Mouse (Mus musculus) MEL (cell line): ENCODE measurements around the gene Sh3bgrl. TPM values are rescaled to one million over a fixed set of nuclear protein-coding genes. Genes with fewer than 3 reads are reported as not detected.

ENCODE experiments used
- DNase-seq: peaks from one replicate; pipeline ENCODE4 v3.0.0; 2011; ENCODE audit warnings: low read depth, low spot score
- H3K27ac ChIP-seq: 2 replicates; pipeline ENCODE4 v1.5.1; 2012; ENCODE audit warnings: low read depth, mild to moderate bottlenecking, control low read depth, low read length, moderate library complexity; ENCODE audit not compliant: control insufficient read depth
- H3K27me3 ChIP-seq, 2 experiments: fragments of 150-350 bp in 1 of 2; sonication (generic) in 1 of 2; 2 replicates each; pipeline ENCODE4 v1.6.1; 2012; ENCODE audit warnings: low read length in 2 of 2, mild to moderate bottlenecking in 2 of 2, improper control_type of control experiment in 1 of 2, moderate library complexity in 1 of 2; ENCODE audit not compliant: insufficient read depth in 2 of 2, control insufficient read depth in 1 of 2
- H3K36me3 ChIP-seq, 2 experiments: 2 replicates each; pipeline ENCODE4 v1.6.1; 2012 to 2014; ENCODE audit warnings: low read length in 2 of 2, improper control_type of control experiment in 1 of 2, inconsistent platforms in 1 of 2, mild to moderate bottlenecking in 1 of 2; ENCODE audit not compliant: insufficient read depth in 2 of 2, control insufficient read depth in 1 of 2
- H3K4me1 ChIP-seq, 2 experiments: fragments of 150-350 bp in 1 of 2; sonication (generic) in 1 of 2; 2 replicates each; pipeline ENCODE4 v1.6.1; 2012; ENCODE audit warnings: low read length in 2 of 2, improper control_type of control experiment in 1 of 2, mild to moderate bottlenecking in 1 of 2; ENCODE audit not compliant: insufficient read depth in 2 of 2, control insufficient read depth in 1 of 2
- H3K4me3 ChIP-seq, 2 experiments: fragments of 150-350 bp in 1 of 2; sonication (generic) in 1 of 2; 2 replicates each; pipeline ENCODE4 v1.5.1; 2012; ENCODE audit warnings: low read depth in 2 of 2, low read length in 2 of 2, mild to moderate bottlenecking in 2 of 2, moderate library complexity in 2 of 2, control low read depth in 1 of 2, improper control_type of control experiment in 1 of 2; ENCODE audit not compliant: control insufficient read depth in 1 of 2, insufficient read depth in 1 of 2
- H3K79me2 ChIP-seq: 2 replicates; pipeline ENCODE4 v1.6.1; 2012; ENCODE audit warnings: mild to moderate bottlenecking, low read length, moderate library complexity; ENCODE audit not compliant: control insufficient read depth, poor library complexity, insufficient read depth
- H3K9ac ChIP-seq: 2 replicates; pipeline ENCODE4 v1.6.1; 2012; ENCODE audit warnings: low read depth, mild to moderate bottlenecking, control low read depth, low read length, moderate library complexity; ENCODE audit not compliant: control insufficient read depth, poor library complexity, severe bottlenecking
- H3K9me3 ChIP-seq: fragments of 150-350 bp; sonication (generic); replicated peaks from 2 replicates; pipeline ENCODE4 v1.6.1; 2012; ENCODE audit warnings: mild to moderate bottlenecking, low read length, improper control_type of control experiment, moderate library complexity; ENCODE audit not compliant: insufficient read depth
- BHLHE40 ChIP-seq: IDR thresholded peaks from 2 replicates; pipeline ENCODE4 v1.6.1; 2012; ENCODE audit warnings: low read depth, mild to moderate bottlenecking, inconsistent platforms, low read length, improper control_type of control experiment, borderline replicate concordance
- CHD1 ChIP-seq: IDR thresholded peaks from 2 replicates; pipeline ENCODE4 v1.6.1; 2012; ENCODE audit warnings: low read depth, mild to moderate bottlenecking, inconsistent platforms, low read length, improper control_type of control experiment
- CHD2 ChIP-seq: IDR thresholded peaks from 2 replicates; pipeline ENCODE4 v1.6.1; 2011; ENCODE audit warnings: low read length, improper control_type of control experiment
- ELF1 ChIP-seq: IDR thresholded peaks from 2 replicates; pipeline ENCODE4 v1.6.1; 2014; ENCODE audit warnings: low read depth, mild to moderate bottlenecking, inconsistent platforms, low read length, improper control_type of control experiment, moderate library complexity
- EP300 ChIP-seq, 2 experiments: IDR thresholded peaks; 2 replicates each; pipeline ENCODE4 v1.6.1; 2011; ENCODE audit warnings: improper control_type of control experiment in 2 of 2, low read length in 2 of 2, low read depth in 1 of 2, mild to moderate bottlenecking in 1 of 2
- ETS1 ChIP-seq: IDR thresholded peaks from 2 replicates; pipeline ENCODE4 v1.6.1; 2012; ENCODE audit warnings: low read depth, mild to moderate bottlenecking, inconsistent platforms, low read length, improper control_type of control experiment, moderate library complexity
- MAFK ChIP-seq: IDR thresholded peaks from 2 replicates; pipeline ENCODE4 v1.6.1; 2011; ENCODE audit warnings: low read depth, mild to moderate bottlenecking, low read length, improper control_type of control experiment, borderline replicate concordance
- MAZ ChIP-seq: IDR thresholded peaks from 2 replicates; pipeline ENCODE4 v1.6.1; 2012; ENCODE audit warnings: low read depth, mild to moderate bottlenecking, inconsistent platforms, low read length, improper control_type of control experiment
- MXI1 ChIP-seq: IDR thresholded peaks from 2 replicates; pipeline ENCODE4 v1.6.1; 2011; ENCODE audit warnings: mild to moderate bottlenecking, low read depth, low read length, improper control_type of control experiment
- MYB ChIP-seq: IDR thresholded peaks from 2 replicates; pipeline ENCODE4 v1.6.1; 2011; ENCODE audit warnings: mild to moderate bottlenecking, low read depth, low read length, improper control_type of control experiment
- MYC ChIP-seq: IDR thresholded peaks from 2 replicates; pipeline ENCODE4 v1.6.1; 2011; ENCODE audit warnings: low read depth, mild to moderate bottlenecking, low read length, improper control_type of control experiment, moderate library complexity
- NELFE ChIP-seq: IDR thresholded peaks from 2 replicates; pipeline ENCODE4 v1.6.1; 2011; ENCODE audit warnings: low read depth, low read length, improper control_type of control experiment
- NRF1 ChIP-seq: IDR thresholded peaks from 2 replicates; pipeline ENCODE4 v1.6.1; 2014; ENCODE audit warnings: low read depth, mild to moderate bottlenecking, inconsistent platforms, low read length, improper control_type of control experiment, moderate library complexity; ENCODE audit not compliant: poor library complexity, insufficient read depth, severe bottlenecking
- POLR2A ChIP-seq, 2 experiments: IDR thresholded peaks; 2 replicates each; pipeline ENCODE4 v1.6.1; 2011 to 2012; ENCODE audit warnings: low read length in 2 of 2, mild to moderate bottlenecking in 2 of 2, control low read depth in 1 of 2, improper control_type of control experiment in 1 of 2, low read depth in 1 of 2, moderate library complexity in 1 of 2; ENCODE audit not compliant: control insufficient read depth in 1 of 2, insufficient read depth in 1 of 2, poor library complexity in 1 of 2
- POLR2AphosphoS2 ChIP-seq: IDR thresholded peaks from 2 replicates; pipeline ENCODE4 v1.6.1; 2011; ENCODE audit warnings: low read length, improper control_type of control experiment
- RAD21 ChIP-seq: IDR thresholded peaks from 2 replicates; pipeline ENCODE4 v1.6.1; 2011; ENCODE audit warnings: mild to moderate bottlenecking, low read depth, low read length, improper control_type of control experiment
- RCOR1 ChIP-seq: IDR thresholded peaks from 2 replicates; pipeline ENCODE4 v1.6.1; 2012; ENCODE audit warnings: low read depth, mild to moderate bottlenecking, inconsistent platforms, low read length, improper control_type of control experiment
- SIN3A ChIP-seq: IDR thresholded peaks from 2 replicates; pipeline ENCODE4 v1.6.1; 2012; ENCODE audit warnings: low read length, improper control_type of control experiment, inconsistent platforms
- SMC3 ChIP-seq: IDR thresholded peaks from 2 replicates; pipeline ENCODE4 v1.6.1; 2011; ENCODE audit warnings: low read depth, low read length, improper control_type of control experiment
- TAL1 ChIP-seq: IDR thresholded peaks from 2 replicates; pipeline ENCODE4 v1.6.1; 2012; ENCODE audit warnings: mild to moderate bottlenecking, inconsistent platforms, low read length, moderate library complexity, mixed read lengths
- TBP ChIP-seq: IDR thresholded peaks from 2 replicates; pipeline ENCODE4 v1.8.0; 2011; ENCODE audit warnings: low read depth, low read length, improper control_type of control experiment
- TCF12 ChIP-seq: IDR thresholded peaks from 2 replicates; pipeline ENCODE4 v1.6.1; 2014; ENCODE audit warnings: low read depth, mild to moderate bottlenecking, inconsistent platforms, low read length, improper control_type of control experiment, moderate library complexity
- USF1 ChIP-seq: IDR thresholded peaks from 2 replicates; pipeline ENCODE4 v1.6.1; 2014; ENCODE audit warnings: low read depth, mild to moderate bottlenecking, inconsistent platforms, low read length, improper control_type of control experiment, moderate library complexity
- USF2 ChIP-seq, 2 experiments: IDR thresholded peaks; 2 replicates each; pipeline ENCODE4 v1.6.1; 2011 to 2012; ENCODE audit warnings: improper control_type of control experiment in 2 of 2, low read length in 2 of 2, borderline replicate concordance in 1 of 2, inconsistent platforms in 1 of 2, low read depth in 1 of 2, mild to moderate bottlenecking in 1 of 2; ENCODE audit not compliant: insufficient read depth in 1 of 2
- ZKSCAN1 ChIP-seq: IDR thresholded peaks from 2 replicates; pipeline ENCODE4 v1.6.1; 2012; ENCODE audit warnings: low read depth, mild to moderate bottlenecking, inconsistent platforms, low read length, improper control_type of control experiment, moderate library complexity
- ZMIZ1 ChIP-seq: IDR thresholded peaks from 2 replicates; pipeline ENCODE4 v1.6.1; 2012; ENCODE audit warnings: low read depth, mild to moderate bottlenecking, inconsistent platforms, low read length, improper control_type of control experiment, moderate library complexity
- ZNF384 ChIP-seq: IDR thresholded peaks from 2 replicates; pipeline ENCODE4 v1.6.1; 2012; ENCODE audit warnings: low read depth, mild to moderate bottlenecking, inconsistent platforms, low read length, improper control_type of control experiment
- polyA plus RNA-seq, 2 experiments: library from polyadenylated mRNA; stranded (reverse) in 1 of 2; unstranded in 1 of 2; fragments of >175 nt in 1 of 2; fragments of >200 nt in 1 of 2; gene quantifications; 2 replicates each; pipeline versions ENCODE4 v1.2.1 to v1.2.4; 2012; ENCODE audit warnings: low replicate concordance in 2 of 2, low read depth in 1 of 2; ENCODE audit not compliant: insufficient read length in 2 of 2, insufficient read depth in 1 of 2, missing spikeins in 1 of 2
- total RNA-seq: library from RNA; depleted of rRNA; stranded (reverse); fragments of 300-350 nt; gene quantifications from 2 replicates; pipeline ENCODE4 v1.2.3, GENCODE M21; 2012

Gene Sh3bgrl
- total and polyA plus RNA-seq, 3 experiments = 50.5 to 126 (median 83.6) TPM

DNA sequence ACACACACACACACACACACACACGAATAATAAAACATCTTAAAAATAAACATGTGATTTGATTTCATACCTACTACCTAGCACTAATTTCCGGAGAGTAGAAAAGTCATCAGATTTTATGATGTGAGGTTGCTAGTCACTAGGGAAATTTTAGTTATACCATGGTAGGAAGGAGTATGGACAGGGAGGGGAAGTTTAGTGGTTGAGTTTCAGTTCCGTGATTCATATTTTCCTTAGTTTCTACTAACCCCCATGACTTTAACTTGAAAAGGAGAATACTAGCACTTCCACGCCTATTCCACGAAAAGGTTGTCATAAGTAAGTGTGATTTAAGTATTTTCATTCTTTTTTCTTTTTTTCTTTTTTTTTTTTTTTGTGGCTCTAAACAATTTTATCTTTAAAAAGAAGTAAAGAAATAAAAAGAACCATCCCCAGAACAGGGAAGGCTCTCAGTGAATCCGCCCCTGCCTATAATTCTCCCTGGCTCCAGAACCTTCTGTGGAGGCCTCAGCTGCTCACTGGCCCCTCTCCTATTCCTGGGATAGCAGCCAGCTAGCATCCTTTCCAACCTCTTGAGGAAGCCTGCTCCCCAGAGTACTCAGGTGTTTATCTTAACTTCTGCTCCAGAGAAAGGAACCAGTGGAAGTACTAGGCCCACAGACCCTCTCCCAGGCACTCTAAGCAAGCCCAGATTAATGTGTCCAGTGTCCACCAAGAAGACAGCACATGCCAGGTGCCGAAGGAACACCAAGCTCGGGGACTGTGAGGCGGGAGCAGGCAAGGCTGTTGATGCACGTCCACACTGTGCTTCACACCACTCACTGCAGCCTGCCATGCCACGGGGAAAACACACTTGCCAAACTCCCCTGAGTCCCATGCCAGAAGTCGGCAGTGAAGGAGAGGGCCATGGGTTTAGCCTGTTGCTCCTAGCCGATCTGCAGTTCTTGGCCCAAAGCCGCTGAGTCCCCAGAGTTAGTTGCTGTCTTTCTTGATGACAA, 25.0 kb downstream of the Sh3bgrl start:
- Histone ChIP-seq H3K9me3 (no peaks in the 10 kb centered on the region), H3K79me2 (peaks cover 6% of the 10 kb centered on the region; the same call in 1 of the 2 replicates), H3K36me3 (peaks cover 0 to 7% of the 10 kb centered on the region in 2 experiments), H3K27me3 (no peaks in the 10 kb centered on the region), H3K27ac (no peak overlapping the region), H3K9ac (no peak overlapping the region), H3K4me1 (peaks cover 2 to 4% of the 10 kb centered on the region in 2 experiments), H3K4me3 (no peak overlapping the region)
- TF ChIP-seq USF2 (IDR thresholded peaks at IDR 0.05; ENCODE audit: borderline replicate concordance in 1 of 2, insufficient read depth in 1 of 2, low read depth in 1 of 2, low read length in 2 of 2) (no peak), NRF1 (no peak), POLR2AphosphoS2 (no peak), MAZ (no peak), TCF12 (no peak), SMC3 (no peak), ZKSCAN1 (no peak), SIN3A (no peak), ZNF384 (no peak), MYC (no peak), BHLHE40 (no peak), MXI1 (no peak), RAD21 (no peak), ELF1 (no peak), EP300 (IDR thresholded peaks at IDR 0.05; ENCODE audit: low read depth in 1 of 2, low read length in 2 of 2) (no peak), ZMIZ1 (no peak), USF1 (no peak), CHD1 (no peak), ETS1 (no peak)
- DNase-seq = no peak

DNA sequence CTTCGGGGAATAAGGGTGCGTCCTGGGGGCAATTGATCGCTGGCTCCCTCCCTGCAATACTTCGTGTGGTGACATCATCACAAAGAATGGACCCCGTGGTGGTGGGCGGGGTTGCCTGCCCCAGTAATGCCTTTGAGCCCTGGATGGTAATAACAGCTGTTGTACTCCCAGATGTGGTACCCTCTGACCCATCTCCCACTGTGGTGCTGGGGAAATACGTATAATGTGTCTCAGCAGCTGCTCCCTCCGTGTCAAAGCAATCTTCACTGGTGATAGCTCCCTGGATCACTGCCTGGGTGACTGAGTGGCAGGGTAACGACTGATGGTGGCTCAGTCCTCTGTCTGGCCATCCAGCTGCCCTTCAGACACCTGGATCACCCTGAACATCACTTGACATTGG, 26.0 kb downstream of the Sh3bgrl start:
- TF ChIP-seq MYB = no peak
- no peak for TF ChIP-seq ZNF384
- TF ChIP-seq RCOR1 = no peak
- no peak for TF ChIP-seq ZKSCAN1
- TF ChIP-seq CHD2 = no peak
- no peak for TF ChIP-seq USF1
- TF ChIP-seq TBP = no peak
- no peak for TF ChIP-seq SIN3A
- no peak for TF ChIP-seq EP300 (IDR thresholded peaks at IDR 0.05; ENCODE audit: low read depth in 1 of 2, low read length in 2 of 2)
- TF ChIP-seq TAL1 = no peak
- TF ChIP-seq MAFK = no peak
- TF ChIP-seq NELFE = no peak
- TF ChIP-seq USF2 (IDR thresholded peaks at IDR 0.05; ENCODE audit: borderline replicate concordance in 1 of 2, insufficient read depth in 1 of 2, low read depth in 1 of 2, low read length in 2 of 2) = no peak
- TF ChIP-seq POLR2A (IDR thresholded peaks at IDR 0.05; ENCODE audit: control insufficient read depth in 1 of 2, insufficient read depth in 1 of 2, low read depth in 1 of 2, low read length in 2 of 2, poor library complexity in 1 of 2) = no peak
- no peak for TF ChIP-seq MAZ
- H3K4me1 ChIP-seq = peaks cover 0 to 8% of the 10 kb centered on the region in 2 experiments; a peak in 2 of 4 replicates
- no peaks in the 10 kb centered on the region for H3K27me3 ChIP-seq
- H3K4me3 ChIP-seq = no peak overlapping the region
- H3K9ac ChIP-seq = no peak overlapping the region
- H3K79me2 ChIP-seq = peaks cover 8% of the 10 kb centered on the region; the same call in 1 of the 2 replicates
- no peak for DNase-seq
- H3K27ac ChIP-seq = no peak overlapping the region
- peaks cover 0 to 12% of the 10 kb centered on the region in 2 experiments for H3K36me3 ChIP-seq
- H3K9me3 ChIP-seq = no peaks in the 10 kb centered on the region
